In genomic region chr10:31456806-31457205, GRCm38 (mm10) we compare ENCODE assay signal across 21 mouse cellular contexts. TPM values are rescaled to one million over a fixed set of nuclear protein-coding genes. Genes with fewer than 3 reads are reported as not detected.
"Had no signal": no experiment of that assay in that cellular context is flagged by ENCODE, and none has a peak within 500 bp of the region (broad histone marks: within the 10 kb centered on the region; RNA-seq: fewer than 3 reads in every experiment).

No protein-coding gene starts in this region.

- ATAC-seq: liver, postnatal 0 days; midbrain, embryonic 16.5 days had no signal

- H3K4me1 ChIP-seq: midbrain, embryonic 10.5 days; midbrain, embryonic 12.5 days; neural tube, embryonic 13.5 days; neural tube, embryonic 15.5 days had no signal

- DNase-seq: liver, postnatal 0 days; lung, embryonic 14.5 days; lung, postnatal 10 days; lung, postnatal 4 days; midbrain, embryonic 14.5 days; retina, postnatal 1 day; right cerebral cortex, adult 18-20 months; right cerebral cortex, postnatal 25 days; right cerebral cortex, postnatal 4 days; spleen, adult 18-20 months; thymus, adult 18-20 months; thymus, postnatal 14 days; thymus, postnatal 36 days had no signal

- H3K4me3 ChIP-seq: midbrain, embryonic 10.5 days; midbrain, embryonic 12.5 days; myocyte; neural tube, embryonic 13.5 days; neural tube, embryonic 15.5 days had no signal

- H3K9ac ChIP-seq: liver, postnatal 0 days; lung, embryonic 14.5 days; midbrain, embryonic 12.5 days; neural tube, embryonic 13.5 days; neural tube, embryonic 15.5 days had no signal

- H3K27ac ChIP-seq: midbrain, embryonic 10.5 days; midbrain, embryonic 12.5 days; neural tube, embryonic 13.5 days; neural tube, embryonic 15.5 days had no signal

- H3K4me2 ChIP-seq: lung, embryonic 14.5 days; midbrain, embryonic 12.5 days; neural tube, embryonic 13.5 days; neural tube, embryonic 15.5 days had no signal

- H3K9me3 ChIP-seq: midbrain, embryonic 10.5 days; midbrain, embryonic 12.5 days; neural tube, embryonic 13.5 days; neural tube, embryonic 15.5 days had no signal

- H3K36me3 ChIP-seq: midbrain, embryonic 10.5 days; midbrain, embryonic 12.5 days; neural tube, embryonic 13.5 days; neural tube, embryonic 15.5 days had no signal

- H3K27me3 ChIP-seq: midbrain, embryonic 12.5 days; neural tube, embryonic 13.5 days; neural tube, embryonic 15.5 days had no signal

RNA-seq across cellular contexts. Expression of gene Tpd52l1, which starts 11.0 kb away (rescaled TPM):
- total RNA-seq: megakaryocyte, adult 5-6 weeks; megakaryocyte-erythroid progenitor cell, adult 5-6 weeks had no signal
